Mouse (Mus musculus): ENCODE data around the gene Cox4i2. TPM values are rescaled to one million over a fixed set of nuclear protein-coding genes. Genes with fewer than 3 reads are reported as not detected.

Gene Cox4i2
- polyA plus RNA-seq, 1 experiment, result 9.6 TPM

DNA sequence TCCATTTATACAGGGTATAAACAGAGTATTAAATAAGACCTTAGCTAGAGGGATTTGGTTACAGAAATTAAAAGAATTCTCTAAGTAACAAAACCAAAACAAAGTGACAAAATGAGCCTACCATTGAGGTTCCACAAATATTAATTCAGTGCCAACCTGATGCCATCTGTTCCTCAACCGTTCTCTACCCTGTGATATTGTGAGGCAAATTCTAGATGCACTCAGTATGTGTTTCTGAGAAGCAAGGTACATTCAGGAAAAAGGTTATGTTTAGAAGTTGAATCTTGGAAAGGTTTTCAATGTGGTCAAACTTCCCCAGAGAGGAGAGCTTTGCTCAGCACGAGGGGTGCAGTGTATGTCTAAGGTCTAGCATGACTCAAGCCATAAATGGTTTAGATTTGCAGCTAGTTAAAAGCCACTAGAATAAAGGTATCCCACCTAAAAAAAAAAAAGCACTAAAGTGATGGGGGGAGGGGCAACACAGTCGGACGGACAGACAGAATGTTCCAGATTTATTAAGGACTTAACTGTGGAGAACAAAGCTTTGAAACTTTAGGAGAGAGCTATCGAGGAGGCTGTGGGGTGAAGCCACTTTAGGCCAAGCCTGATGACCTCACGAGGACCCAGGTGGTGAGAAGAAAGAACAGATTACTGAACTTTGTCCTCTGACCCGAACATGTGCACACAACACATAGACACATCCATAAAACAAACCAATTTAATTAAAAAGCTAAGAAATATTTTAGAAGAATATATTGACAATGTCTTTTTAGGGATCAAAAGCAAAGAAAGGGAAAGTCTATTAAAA, 46.2 kb downstream of the Cox4i2 start:
- DNase-seq (ENCODE audit: low spot score), result no peak

DNA sequence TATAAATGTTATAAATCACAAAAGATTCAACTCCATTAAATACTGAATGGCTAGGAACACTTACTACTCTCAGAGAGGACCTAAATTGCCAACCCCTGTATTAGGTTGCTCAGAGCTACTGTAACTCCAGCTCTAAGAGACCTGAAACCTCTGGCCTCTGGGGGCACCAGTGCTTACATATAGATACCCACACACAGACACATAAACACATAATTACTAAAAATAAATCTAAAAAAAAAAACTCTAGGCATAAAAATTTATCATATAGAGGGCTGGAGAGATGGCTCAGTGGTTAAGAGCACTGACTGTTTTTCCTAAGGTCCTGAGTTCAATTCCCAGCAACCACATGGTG, 46.8 kb downstream of the Cox4i2 start:
- DNase-seq (ENCODE audit: low spot score), result no peak

DNA sequence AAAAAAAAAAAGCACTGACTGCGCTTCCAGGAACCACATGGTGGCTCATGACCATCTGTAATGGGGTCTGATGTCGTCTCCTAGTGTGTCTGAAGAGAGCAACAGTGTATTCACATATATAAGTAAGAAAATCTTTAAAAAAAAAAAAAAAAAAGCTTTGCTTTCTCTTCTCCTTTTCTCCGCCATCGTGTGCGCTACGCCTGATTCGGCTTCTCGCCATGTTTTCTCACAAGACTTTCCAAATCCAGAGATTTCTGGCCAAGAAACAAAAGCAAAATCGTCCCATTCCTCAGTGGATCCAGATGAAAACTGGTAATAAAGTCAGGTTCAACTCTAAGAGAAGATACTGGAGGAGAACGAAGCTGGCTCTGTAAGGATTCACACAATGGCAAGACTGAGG, 48.3 kb downstream of the Cox4i2 start:
- DNase-seq (ENCODE audit: low spot score), result no peak

DNA sequence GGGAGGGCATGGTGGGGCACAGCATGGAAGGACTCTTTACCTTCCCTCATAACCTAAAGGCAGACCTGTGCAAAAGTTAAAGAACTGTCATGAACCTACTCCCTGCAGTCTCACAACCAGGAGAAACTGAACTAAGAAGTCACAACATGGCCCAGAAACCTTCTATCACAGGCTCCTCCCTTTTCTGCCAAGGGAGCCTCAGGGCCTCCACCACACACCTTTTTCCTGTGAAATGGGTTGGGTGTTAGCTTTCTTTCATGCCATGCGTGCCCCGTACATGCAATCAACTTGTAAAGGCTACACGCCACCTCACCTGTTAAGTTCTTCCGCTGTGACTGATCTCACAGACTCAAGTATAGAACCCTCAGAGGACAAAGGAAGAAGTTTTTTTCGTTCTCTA, 49.1 kb downstream of the Cox4i2 start:
- no peak for DNase-seq (ENCODE audit: low spot score)

DNA sequence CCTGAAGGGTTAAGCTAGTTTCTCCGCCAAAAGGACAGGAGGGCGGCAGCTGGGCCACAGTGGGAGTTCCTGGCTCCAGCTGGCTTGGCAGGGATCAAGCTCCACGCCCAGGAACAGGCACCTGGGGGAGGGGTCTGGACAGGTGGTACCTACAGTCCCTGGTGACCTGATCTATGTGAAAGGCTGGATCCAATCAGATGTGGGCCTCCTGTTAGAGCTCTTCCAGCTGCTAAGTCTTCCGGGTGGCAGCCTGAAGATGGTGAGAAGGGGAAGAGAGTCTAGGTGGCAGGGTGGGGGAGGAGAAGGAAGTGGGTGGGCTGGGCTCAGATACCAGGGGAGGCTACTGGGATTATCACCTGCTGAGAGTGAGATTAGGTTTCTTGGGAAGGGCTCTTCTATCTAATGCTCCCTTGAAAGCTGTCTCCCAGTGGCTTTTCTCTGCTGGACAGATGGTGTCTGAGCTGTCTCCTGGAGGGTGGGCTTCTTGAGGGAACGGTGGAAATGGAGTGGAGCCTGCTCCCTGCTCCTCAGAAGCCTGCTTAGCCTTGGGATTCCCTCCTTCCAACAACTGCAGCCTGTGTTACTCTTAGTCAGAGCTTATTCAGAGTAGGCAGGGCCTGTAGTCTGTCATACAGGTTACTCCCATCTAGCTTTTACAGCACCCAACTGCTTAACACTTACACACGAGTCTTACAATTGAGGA, 50.6 kb downstream of the Cox4i2 start:
- no peak for DNase-seq (ENCODE audit: low spot score)

DNA sequence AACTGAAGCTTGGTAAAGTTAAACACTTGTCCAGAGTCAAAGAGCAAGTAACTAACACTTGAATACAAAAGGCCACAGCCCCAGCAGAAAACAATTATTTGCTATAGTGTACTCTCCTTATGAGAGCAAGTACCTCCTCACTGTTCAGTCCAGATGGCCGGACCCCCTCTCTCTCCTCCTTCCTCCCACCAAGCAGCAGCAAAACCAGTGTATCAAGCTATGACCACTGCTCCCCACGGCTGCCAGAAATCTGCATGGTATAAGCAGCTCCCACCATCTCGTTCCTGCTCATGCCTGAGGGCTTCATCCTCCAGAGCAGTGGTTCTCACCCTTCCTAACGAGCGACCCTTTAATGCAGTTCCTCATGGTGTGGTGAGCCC, 51.1 kb downstream of the Cox4i2 start:
- no peak for DNase-seq (ENCODE audit: low spot score)

DNA sequence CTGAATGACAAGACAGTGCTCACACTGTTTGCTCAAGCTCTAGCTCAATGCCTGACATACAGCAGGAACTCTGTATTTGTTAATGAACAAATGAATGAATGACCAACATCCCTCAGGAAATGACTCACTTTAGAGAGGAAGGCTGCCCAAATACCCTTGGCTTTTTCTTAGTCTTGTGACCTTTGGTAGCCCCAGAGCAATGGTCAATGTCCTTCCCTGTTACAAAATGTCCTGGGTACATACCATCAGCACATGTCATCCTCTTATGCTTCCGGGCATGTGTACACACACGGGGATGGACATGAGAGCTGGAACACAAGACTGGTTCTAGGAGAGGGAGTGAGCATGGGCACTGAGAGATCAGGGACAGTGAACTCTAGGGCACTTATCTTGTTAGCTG, 52.1 kb downstream of the Cox4i2 start:
- DNase-seq (ENCODE audit: low spot score), result no peak

DNA sequence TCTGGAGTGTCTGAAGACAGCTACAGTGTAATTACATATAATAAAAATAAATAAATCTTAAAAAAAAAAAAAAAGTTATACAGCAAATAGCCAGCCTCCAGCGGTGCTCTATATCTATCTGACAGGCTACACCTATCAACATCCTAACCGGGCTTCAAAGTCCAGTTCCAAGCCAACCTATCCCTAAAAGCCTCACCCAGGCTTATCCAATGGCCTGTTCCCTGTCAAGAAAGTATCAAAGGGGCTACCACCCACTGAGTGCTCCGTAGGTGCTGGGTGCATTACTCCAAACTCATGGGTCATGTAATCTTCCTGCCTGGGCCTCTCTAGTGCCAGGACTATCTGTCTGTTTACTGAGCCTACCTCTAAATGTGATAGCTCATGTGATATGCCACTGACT, 54.2 kb downstream of the Cox4i2 start:
- no peak for DNase-seq (ENCODE audit: low spot score)

DNA sequence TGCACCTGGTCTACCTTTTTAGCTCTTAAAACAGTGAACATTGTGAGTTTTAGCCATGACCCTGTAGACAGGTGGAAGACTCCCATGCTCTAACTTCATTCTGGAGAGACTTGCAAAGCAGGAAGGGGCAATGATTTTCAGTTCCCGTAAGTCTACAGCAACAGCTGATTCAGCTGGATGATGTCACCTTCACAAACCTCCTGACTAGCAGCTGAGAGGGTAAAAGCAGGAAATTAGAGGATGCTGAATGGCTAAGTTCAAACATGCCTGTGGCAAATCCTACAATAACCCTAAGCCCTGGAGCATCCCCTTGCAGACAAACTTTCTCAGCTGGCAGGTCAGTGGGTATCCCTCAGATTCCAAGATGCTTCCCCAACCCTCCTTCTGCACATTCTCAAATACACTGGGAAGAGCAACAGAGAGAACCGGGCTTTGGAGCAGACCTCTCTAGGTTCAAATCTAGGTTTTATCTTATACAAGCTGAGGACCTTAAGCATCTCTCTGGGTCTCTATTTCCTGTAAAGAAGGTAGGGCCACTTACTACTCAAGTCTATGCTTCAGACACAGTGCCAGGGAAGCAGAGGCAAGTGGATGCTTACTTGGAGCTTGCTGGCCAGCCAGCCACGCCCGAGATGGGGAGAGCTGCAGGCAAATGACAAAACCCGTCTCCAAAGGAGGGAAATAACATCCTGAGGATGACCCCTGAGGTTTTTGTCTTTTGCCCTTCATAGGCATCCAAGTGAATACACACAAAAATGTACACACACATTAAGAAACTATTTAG, 56.4 kb downstream of the Cox4i2 start:
- DNase-seq (ENCODE audit: low spot score), result no peak

DNA sequence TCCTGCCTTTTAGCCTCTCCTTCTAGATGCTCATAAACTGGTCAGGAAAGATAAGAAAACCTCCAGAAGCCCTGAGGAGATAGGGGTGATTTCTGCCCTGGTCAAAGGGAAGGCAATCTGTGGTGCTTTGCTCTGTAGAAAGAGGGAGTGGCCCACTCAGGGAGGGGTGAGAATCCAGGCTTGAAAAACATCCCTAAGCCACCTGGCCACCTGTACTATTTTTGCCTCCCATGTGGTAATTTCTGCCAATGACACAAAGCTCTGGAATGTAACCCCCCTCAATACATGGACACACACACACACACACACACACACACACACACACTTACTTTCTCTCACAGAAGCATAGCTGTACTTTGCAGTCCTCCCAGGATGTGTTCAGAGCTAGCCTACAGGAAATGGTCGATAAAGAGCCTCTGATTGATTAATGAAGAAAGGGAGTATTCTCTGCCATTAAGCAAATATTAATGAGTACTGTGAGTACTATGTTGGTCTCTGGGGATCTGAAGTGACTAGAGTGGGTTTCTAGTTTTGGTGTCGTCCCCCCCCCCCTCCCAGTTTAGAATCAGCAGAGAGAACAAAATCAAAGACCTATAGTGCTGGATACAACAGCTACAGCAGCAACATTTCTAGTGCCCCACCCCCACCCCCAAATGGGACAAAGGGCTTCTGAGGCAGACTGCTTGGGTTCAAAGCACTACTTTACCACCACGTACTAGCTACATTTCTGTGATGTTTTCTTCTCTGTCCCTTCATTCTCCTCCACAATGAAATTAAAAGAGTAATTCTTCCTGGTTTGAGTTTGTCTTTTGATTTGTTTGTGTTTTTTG, 57.6 kb downstream of the Cox4i2 start:
- DNase-seq (ENCODE audit: low spot score), result no peak

DNA sequence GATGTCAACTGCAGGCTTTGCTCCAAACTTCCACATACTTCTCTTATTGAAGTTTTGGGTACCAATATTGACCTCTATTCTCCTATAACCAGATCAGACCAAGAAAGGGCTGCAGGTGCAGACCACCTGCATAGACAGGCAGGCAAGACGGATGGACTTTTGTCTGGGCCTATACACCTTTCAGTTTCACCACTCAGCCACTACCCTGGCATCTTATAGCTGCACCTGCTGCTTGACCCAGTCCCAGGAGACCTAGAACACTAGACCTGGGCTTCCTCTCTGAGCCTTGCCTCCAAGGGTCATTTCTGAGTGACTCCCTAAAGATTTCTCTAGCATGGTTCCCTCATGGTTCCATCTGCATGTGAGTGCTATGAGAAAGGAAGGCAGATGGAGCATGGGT, 59.3 kb downstream of the Cox4i2 start:
- DNase-seq (ENCODE audit: low spot score), result no peak

DNA sequence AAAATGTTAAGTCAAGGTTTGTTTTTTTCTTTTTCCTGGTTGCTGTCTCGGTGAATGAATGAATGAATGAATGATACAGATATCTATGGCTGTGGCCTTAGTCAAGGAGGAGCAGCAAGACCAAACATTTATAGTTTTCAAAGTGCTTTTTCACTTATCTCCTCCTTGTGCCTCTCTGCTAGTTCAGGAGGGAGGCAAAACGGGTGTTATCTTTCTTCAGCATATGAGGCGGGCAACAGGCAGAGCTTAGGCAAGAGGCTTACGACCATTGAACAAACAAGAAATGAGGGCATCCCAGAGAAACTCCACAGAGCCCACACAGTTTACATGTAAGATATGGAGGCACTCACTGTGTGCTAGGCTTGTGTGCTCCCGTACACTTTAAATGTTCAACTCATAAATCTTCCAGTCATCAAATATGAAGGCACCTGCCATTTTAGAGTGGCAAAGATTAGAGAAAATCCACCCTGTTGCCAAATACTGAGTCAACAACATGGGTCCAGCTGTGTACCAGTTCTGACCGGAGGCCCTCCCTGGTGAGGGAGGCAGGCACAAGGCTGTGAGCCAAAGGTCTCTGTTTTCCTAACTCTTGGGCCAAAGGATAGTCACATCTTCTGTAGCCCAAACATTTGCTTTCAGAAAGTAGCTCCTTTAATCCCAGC, 60.4 kb downstream of the Cox4i2 start:
- no peak for DNase-seq (ENCODE audit: low spot score)

Other genes starting within 250 kb of the Cox4i2 start
- gene Defb26, start 242.5 kb upstream of the Cox4i2 start, polyA plus RNA-seq (2012; rRNA removed), result not detected in 2 replicates
- not detected in 2 replicates for gene Defb28, start 235.9 kb upstream of the Cox4i2 start, polyA plus RNA-seq (2012; rRNA removed)
- gene Defb29, start 214.1 kb upstream of the Cox4i2 start, polyA plus RNA-seq (2012; rRNA removed), result not detected in 2 replicates
- not detected in 2 replicates for gene Gm17416, start 184.8 kb upstream of the Cox4i2 start, polyA plus RNA-seq (2012; rRNA removed)
- gene Defb21, start 181.4 kb upstream of the Cox4i2 start, polyA plus RNA-seq (2012; rRNA removed), result not detected in 2 replicates
- gene Defb19, start 173.9 kb upstream of the Cox4i2 start, polyA plus RNA-seq (2012; rRNA removed), result not detected in 2 replicates
- gene Defb45, start 154.8 kb upstream of the Cox4i2 start, polyA plus RNA-seq (2012; rRNA removed), result 0.21 TPM in 1 of 2 replicates, not detected in the other
- not detected in 2 replicates for gene Defb36, start 149.8 kb upstream of the Cox4i2 start, polyA plus RNA-seq (2012; rRNA removed)
- gene Defb25, start 131.1 kb upstream of the Cox4i2 start, polyA plus RNA-seq (2012; rRNA removed), result 0.78 and 0.95 TPM in 2 replicates
- gene Rem1, start 127.2 kb upstream of the Cox4i2 start, polyA plus RNA-seq (2012; rRNA removed), result 9.4 and 11.7 TPM in 2 replicates
- 64.3 and 67.2 TPM in 2 replicates for gene H13, start 84.7 kb upstream of the Cox4i2 start, polyA plus RNA-seq (2012; rRNA removed)
- gene Mcts2, start 67.1 kb upstream of the Cox4i2 start, polyA plus RNA-seq (2012; rRNA removed), result 17.1 and 17.8 TPM in 2 replicates
- gene Id1, start 17.9 kb upstream of the Cox4i2 start, polyA plus RNA-seq (2012; rRNA removed), result 416 and 633 TPM in 2 replicates
- gene Bcl2l1, start 77.6 kb downstream of the Cox4i2 start, polyA plus RNA-seq (2012; rRNA removed), result 76.7 and 88.6 TPM in 2 replicates
- 3.0 and 3.2 TPM in 2 replicates for gene Tpx2, start 93.8 kb downstream of the Cox4i2 start, polyA plus RNA-seq (2012; rRNA removed)
- gene Mylk2, start 157.2 kb downstream of the Cox4i2 start, polyA plus RNA-seq (2012; rRNA removed), result 0.34 and 0.63 TPM in 2 replicates
- 1.3 and 1.9 TPM in 2 replicates for gene Foxs1, start 179.0 kb downstream of the Cox4i2 start, polyA plus RNA-seq (2012; rRNA removed)
- 0.13 and 0.61 TPM in 2 replicates for gene Dusp15, start 197.5 kb downstream of the Cox4i2 start, polyA plus RNA-seq (2012; rRNA removed)
- 0.04 and 0.12 TPM in 2 replicates for gene Ttll9, start 208.3 kb downstream of the Cox4i2 start, polyA plus RNA-seq (2012; rRNA removed)